Mouse (Mus musculus): ENCODE measurements around the gene Olfr285.

The Olfr285 gene

DNA sequence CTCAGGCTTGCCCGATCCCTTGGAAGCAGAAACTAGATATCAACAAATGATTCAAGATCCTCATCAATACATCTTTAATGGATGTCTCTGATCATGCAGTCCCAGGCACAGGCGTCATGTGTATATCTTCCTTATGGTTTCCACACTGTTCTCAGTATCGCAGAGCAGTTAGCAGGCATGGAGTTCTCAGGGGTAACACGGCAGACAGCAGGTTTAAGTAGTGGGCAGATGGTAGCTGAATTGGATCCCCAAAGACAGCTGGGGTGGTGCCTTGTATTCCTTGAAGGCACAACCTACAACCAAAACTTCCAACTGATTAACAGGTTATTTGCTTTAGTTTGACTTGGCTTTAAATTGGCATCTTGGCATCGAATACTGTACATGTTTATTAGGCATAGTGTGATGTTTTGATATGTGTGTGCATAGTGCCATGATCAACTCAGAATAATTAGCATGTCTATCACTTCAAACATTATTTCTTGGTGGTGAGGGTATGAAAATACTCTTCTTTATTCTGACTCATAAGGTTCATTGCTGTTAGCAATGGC lies at the start of gene Olfr285:
Gene Olfr285, minus strand, starts transcription at position 177 of the 548 bp plus-strand sequence.
- in situ Hi-C loops (cut with MboI, MseI), result no loop called here

DNA sequence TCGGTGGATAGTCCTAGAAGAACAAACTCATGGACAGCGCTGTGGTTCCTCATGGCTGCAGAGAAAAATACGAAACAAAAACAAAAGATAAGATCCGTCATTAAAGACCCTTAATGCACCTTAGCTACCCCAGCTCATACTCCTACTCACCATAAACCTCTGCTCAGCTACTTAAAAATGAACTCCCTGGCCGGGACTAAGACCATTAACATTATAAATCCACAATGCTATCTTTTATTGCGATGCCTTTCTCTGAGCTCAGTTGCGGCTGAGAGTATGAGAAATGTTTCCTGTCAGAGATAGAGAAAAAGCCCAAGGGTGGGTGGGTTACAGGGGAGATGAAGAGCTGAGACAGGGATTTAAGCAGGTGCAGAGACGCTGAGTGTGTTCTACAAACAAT lies 23.7 kb upstream of the Olfr285 start, which contains the start of gene Olfr284:
Gene Olfr284, minus strand, starts transcription at position 101 of the 400 bp plus-strand sequence.
- in situ Hi-C loops (cut with MboI, MseI), result no loop called here

DNA sequence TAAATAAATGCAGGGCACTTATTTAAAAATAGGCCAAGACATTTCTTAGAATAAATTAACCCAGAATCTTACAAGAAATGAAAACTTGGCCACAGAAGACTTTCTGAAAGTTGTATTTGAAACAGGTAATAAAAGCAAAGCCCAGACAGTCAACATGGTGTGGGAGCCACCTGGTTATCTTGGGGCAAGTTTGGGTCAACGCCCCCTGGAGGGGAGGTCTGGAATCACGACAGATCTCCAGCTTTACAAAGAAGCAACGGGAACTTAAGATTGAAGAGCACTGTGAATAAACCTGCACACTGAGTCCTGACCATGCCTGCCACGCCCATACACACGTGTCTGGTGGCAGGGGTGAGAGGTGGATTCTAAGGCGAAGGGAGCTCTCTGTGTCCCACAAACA lies 1.4 kb downstream of the Olfr285 start:
- in situ Hi-C loops (cut with MboI, MseI), result no loop called here

DNA sequence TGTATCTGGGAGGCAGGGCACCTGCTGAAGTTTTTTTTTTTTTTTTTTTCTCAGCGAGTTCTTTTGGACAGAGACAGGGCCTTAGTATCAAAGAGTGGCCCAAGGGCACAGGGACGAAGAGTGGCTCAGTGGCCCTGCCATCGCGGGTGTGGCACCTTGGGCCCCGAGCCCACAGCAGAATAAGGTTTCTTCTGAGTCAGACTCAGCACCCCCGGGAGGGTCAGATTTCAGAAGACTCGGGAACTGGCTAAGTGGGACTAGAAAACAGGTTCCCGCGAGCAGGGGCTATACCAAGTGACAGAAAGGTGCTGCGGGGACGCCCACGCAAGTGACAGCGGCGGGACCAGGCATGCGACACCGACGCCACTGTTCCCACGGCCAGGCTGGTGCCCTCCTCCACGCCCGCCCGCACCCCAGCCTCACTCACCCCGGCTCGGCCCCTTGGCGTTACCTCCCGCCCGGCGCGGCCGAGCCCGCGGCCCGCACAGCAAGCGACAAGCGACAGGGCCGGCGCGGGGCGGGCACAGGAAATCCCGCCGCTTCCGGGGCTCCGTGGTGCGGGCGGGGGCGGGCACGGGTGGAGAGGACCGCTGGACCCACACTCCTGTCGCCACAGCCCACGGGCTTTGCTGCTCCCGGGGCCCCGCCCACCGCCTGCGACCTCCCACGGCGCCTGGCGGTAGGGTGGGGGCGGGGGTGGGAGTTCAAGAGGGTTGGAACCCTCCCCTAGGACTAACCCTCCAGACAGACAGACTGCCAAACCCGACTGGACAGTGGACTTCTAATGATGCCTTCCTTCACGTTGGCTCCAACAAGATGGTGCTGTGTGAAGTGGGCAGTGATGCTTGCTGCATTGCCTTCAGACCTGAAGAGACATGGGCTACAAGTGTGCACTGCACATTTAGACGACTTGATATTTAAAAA lies 21.3 kb downstream of the Olfr285 start, which contains the start of gene Zfp641:
Gene Zfp641, minus strand, starts transcription at position 534 of the 924 bp plus-strand sequence.
- in situ Hi-C loops (cut with MboI, MseI), result no loop called here

DNA sequence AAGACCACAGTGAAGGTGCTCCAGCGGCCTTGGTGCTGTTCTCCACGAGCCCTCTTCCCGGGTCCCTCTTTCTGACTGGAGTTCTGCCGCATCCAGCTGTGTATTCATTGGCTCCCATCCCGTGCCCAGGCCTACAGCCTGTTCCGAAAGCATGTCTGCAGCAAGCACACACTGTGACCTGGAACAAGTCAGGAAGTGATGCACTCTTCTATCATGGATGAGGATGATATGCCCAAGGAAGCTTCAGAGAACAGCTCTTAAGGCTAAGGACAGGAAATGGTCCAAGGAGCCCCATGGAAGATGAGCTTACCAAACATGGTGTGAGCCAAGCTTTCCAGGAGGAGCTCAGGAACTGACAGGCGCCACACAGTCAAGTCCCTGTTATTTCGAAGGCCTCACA lies 23.5 kb downstream of the Olfr285 start:
- in situ Hi-C loops (cut with MboI, MseI), result no loop called here

DNA sequence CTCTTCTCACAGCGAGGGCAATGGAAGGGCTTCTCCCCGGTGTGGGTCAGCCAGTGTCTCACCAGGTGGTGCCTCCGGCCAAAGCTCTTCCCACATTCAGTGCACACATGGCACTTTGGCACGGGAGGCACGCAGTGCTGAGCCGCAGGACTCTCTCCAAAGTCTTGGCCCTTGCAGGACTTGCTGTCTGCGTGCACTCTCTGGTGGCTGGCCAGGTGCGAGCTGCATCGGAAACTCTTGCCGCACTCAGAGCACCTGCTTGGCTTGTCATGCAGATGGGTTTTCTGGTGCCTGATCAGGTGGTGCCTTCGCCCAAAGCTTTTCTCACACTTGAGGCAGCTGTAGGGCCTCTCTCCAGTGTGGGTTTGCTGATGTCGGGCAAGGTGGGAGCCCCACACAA lies 28.6 kb downstream of the Olfr285 start:
- in situ Hi-C loops (cut with MboI, MseI), result no loop called here

DNA sequence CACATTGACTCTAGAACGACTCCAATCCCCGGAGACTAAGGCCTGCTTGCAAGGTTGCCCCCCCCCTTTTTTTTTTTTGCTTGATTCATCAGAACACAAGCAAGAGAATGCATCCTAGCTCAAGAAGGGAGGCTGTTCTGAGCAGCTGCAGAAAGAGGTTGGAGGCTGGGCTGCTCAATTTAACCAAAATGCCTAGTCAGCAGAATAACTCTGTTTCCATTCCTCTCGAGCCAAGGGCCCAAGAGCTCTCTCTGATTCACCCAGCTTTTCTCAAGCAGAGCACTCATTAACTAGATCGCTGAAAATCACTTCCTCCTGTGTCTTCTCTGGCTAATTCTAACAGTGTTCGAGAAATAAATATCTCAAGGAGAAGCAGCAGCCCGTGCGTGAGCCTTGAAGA lies 30.7 kb downstream of the Olfr285 start:
- in situ Hi-C loops (cut with MboI, MseI), result no loop called here

Data from T-helper 2 cell (primary cell).